Mouse (Mus musculus): ENCODE measurements around the gene C1ql4.
"Not testable (repeated sequence)": the region's sequence is repeated elsewhere in the genome, so short reads cannot be mapped to it uniquely, and the experiment has no call there.

C1ql4 gene

DNA sequence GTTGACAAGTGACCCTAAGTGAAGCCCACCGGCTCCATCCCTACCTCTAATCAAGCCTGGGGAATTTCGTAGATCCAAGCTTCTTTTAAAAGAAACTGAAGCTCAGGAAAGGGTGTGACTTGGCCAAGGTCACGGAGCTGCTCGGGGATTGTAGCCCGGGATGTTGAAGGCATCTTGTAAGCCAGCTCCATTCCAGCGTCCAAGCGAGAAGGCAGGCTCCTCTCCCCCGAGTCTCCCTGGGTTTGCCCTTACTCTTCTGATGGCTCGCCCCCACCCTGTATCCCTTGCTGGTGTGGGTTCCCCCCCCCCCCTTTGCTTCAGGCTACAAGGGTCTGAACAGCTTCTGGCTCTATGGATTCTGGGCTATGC lies 10.9 kb upstream of the C1ql4 start:
- no peak for DNase-seq

DNA sequence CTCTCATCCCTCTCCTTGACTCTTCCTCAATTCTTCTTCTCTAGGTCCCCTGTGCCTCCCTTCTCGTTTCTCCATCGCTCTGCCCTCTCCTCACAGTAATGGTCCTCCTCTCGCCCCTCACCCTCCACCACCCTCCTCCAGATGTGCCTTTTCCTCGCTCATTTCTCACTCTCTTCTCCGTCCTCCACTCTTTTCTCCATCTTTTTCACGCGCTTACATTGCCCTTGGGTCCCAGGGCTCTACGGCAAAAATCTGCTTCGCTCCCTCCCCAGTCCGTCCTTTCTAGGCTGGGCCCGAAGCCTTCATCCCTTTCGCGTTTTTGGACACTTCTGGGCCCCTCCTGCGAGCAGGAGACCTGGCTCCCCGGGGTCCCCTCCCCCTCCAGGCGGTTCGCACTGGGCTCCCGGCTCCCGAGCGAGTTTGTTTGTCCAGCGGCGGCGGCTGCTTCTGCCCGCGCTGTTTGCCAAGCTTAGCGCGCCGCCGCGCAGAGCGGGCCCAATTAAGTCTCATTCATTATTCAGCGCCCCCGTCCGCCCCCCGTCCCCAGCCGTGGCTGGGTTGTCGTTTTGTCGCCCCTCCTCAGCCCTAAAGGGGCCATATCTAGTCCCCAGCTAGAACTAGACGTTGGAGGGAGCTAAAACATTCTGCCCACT lies 10.3 kb upstream of the C1ql4 start:
- DNase-seq, result no peak

DNA sequence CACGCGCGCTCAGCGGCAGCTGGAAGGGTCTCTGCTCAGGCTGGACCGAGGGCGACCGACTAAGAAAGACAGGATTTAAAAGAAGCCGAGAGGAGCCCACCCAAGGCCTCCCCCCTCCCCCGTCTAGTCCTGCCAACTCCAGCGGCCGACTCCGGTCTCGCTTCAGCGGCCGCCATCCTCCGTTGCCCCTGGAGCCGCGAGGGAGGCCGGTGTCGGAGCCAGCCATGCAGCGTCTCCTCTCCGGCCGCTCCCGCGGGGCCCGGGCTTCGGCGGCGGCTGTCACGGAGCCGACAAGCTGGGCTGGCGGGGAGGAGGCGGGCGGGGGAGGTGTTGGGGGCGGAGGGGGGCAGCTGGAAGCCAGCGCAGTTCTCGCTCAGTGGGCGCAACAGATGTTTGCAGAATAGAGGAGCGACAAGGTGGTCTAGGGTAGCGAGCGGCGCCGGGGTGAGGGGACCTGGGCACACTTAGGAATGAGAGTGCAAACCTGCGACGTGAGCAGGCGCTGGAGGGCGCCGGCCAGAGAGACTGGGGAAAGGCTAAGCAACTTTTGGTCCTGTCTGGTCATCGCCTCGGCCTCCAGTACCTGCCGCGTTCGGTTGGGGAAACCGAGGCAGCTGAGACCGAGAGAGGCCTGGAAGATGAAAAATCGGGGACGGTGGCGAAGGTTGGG lies 9.3 kb upstream of the C1ql4 start:
- DNase-seq, result no peak

DNA sequence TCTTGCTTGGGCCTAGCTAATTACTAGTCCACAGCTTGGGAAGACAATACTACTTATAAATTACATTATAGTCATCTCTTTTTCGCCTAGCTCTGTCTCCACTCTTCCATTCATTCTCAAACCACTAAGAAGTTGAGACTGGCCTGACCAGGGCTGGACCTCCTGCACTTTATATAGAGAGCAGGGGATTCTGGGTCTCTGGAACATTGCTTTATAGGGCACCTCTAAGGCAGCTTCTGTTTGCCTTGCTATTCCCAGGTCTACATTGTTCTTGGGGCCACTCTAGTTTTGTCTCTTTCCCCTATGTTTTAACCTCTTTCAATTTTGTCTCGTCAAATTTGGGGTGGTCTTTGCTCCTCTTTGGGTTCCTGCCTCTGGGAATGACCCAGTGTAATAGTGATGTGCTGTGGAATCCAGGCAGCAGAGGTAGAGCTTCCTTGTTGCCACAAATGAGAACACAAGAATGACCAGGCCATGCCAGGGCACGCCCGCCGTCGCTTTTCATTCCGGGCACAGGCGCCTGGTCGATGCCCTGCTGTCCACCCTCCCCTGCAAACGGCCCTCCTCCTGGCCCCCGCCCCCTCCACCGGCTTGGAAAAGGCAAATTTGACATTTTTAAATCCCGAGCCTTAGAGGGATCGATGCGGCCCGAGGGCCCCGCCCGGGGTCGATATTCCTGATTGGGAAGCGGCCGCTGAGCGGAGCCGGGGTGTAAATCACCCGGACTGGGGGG lies 8.6 kb upstream of the C1ql4 start:
- no peak for DNase-seq

DNA sequence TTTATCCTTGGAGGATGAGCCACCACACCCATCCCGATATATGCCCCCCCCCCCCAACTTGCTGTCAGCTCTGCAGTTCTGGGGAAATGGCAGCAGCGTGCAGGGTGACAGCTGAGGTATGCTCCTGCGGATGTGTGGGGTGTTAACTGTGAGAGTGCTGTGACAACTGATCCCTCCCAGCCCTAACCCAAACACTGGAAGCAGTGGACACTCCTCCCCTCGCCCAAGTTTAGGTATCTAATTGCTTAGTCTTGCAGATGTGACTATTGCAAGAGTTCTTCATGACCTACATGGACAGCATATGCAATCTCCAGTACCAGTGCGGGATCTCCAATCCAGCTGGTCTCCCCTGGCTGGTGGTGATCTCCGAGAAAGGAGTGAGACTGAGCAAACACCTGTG lies 7.7 kb upstream of the C1ql4 start:
- no peak for DNase-seq

DNA sequence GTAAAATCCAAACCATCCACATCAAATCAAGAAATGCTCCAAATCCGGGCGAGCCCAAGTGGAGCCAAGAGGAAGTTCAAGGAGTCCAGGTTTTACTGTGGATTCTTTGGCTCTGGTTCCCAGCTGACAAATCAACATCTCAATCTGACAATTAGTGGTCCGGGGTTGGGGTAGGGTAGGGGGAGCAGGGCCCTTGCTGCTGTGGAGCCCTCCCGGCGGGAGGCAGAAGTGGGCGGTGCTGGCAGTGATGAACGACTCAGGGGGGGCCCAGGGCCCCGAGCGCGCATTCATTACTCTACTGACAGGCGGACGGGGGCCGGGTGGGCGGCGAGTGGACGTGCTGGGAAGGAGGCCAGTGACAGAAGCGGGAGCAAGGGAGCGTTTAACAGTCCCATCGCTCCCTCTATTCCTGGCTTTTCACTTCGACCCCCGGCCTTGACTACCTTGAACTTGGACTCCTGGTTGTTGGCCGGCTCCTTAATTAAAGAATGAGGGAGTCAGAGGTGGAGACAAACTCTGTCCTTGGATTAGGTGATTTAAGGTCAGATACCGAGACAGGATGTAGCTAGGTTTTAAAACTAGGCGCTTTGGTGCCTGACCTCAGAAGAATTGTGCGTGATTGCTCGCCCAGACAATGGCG lies 7.1 kb upstream of the C1ql4 start:
- no peak for DNase-seq

DNA sequence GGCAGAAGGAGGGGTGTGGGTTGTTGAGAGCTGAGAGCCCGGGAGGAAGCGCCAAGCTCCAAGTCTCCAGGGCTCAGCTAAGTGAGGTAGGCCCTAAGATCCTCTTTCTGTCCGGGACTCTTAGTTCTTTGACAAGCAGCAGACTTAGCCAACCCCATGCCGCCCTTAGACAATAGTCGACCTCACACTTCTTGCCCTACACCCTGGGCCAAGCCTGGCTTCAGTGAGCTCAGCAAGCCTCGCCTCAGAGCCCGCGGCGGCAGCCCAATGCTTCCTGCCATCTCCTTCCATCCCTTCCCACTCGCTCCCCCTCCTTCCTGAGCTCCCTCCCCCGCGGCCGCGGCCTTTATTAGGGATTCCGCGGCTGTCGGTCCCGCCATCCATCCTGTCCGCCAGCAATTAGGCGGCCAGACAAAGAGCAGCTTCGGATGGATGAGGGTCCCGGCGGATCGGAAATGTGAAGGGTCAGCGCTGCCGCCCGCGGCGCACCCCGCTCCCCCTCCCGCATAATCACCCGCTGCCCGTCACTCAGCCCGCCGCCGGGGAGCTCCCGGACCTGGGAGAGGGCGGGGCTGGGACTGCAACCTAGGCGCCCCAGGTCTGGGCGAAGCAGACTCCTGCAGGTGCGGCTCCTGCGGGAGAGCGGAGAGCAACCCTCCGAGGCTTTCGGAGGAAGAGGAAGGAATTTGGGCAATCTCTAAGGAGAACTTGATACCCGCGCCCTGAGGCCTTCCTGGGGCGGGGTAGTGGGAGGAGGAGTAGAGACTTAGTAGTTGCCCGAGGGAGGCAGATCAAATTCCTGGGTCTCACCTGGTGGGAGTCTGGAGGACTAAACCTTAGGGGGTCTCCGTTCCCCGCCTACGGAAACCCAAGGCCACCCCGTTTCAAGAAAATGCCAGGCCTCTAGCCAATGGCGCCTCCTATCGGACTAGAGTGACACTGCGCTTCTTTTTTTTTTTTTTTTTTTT lies 6.0 kb upstream of the C1ql4 start:
- DNase-seq, result no peak

DNA sequence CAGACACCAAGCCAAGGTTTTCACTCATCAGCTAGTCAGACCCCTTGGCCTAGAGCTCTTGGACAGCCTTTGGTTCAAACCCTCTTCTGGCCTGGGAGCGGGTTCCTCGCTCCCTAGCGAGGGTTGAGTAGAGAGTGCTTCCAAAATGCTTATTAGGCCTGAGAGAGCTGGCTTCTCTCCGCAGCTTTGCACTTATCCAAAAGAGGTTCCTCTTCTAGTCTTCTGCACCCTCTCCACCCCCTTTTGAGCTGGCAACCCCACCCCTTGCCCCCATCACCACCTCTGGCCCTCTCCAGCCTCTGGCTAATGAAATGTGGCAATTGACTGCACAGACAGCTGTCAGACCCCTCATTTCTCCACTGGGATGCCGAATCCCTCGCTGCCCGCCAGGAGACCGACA lies 5.3 kb upstream of the C1ql4 start, which contains the start of gene Dnajc22:
Gene Dnajc22, plus strand, starts transcription at position 301 of the 400 bp plus-strand sequence.
- DNase-seq, result no peak

DNA sequence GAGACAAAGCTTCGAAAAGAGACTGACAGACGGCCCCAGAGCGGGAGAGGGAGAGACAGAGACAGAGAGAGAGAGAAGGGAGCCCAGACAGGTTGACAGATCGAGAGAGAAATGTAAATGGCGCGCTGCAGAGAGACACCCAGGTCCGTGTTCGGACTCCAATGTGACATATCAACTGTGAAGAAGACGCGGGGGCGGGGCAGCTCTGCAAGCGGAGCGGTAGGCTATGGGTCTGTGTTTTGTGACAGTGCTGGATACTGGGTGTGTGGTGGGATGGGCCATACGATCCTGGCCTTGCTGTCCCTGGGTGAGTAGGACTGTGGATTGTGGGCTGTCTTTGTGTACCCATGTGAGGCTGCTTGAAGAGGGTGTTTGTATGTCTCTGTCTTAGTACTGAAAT lies 1.5 kb upstream of the C1ql4 start:
- DNase-seq, result no peak

DNA sequence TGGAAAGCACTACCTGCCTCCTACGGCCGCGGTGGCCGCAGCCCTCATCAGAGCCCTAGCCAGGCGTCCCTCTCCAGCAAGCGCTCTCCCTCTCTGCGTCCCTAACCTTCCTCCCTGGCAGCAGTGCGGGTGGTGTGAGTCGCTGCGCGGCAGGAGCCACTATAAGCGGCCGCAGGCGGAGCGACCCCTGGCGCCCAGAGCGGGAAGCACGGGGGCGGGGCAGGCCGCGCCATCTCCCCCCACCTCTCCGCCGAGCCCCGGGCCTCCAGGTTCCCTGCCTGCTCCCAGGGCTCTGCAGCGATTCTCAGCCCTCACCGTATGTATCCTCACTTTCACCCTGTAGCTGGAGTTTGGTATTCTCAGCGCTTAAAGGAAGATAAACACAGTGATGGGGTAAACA lies 675 bp upstream of the C1ql4 start:
- peak; percentile 76 to 79 for DNase-seq

DNA sequence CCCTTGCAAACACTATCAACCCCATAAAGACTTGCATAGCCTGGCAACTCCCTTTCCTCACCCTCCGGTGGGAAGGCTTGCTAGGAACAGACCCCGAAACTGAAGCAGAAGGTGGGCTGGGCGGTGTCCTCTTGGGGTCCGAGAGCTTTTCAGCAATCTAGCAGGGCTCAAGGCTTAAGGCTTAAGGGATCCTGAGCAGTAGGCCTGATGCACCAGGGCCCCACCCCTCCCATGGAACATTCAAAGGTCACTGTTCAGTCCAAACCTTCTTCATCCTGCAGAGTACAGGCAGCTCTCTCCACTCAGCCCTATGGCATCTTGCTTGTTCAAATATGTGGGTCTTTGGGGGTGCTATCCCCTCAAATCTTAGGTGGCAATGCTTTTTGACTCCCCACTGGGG lies 1.6 kb downstream of the C1ql4 start:
- no peak for DNase-seq

DNA sequence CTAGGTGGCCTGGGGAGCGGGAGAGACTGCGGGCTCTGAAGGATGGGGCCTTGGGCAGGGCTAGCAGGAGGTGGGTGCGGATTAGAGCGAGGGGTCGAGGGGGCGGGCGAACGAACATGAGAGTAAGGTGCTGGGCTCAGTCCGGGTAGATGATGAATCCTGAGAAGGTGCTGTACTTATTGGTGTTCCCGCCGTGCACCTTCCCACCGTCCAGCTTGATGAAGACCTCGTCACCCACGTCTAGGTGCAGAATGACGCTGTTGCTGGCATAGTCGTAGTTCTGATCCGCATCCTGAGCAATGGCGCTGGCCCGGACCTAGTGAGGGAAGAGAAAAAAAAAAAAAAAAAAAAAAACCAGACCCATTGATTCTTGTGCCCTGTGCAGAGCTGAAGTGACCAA lies 3.0 kb downstream of the C1ql4 start:
- DNase-seq, result no peak

DNA sequence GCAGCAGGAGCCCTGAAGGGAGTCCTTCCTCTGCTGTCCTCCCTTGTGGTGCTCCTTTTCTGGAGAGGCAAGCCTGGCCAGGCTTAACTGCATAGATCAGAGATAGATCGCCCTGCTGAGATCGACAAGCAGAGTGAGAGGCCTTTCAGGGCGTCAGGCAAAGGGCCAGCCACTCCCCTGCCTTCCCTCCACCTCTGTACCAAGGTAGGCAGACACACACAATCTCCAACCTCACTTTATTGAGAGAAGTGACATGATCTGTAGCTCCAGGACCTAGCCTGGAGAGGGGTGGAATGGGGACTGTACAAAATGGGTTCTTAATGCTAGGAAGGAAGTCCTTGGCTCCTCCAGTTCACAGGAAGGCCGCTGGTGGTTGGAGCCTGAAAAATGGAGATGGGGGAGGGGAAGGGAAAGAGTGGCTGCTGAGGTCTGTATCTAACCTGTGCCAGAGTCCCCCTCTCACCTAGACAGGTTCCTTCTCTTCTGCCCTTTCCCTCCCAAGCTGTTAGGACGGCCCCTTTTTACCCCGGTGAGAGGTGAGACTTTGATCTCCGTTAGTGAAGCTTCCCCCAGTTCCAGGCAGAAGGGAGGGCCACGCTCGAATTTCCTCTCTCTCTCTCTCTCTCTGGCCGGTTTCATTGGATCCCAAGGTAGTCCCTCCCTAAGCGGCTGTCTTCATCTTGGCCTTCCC lies 3.6 kb downstream of the C1ql4 start:
- DNase-seq, result no peak

DNA sequence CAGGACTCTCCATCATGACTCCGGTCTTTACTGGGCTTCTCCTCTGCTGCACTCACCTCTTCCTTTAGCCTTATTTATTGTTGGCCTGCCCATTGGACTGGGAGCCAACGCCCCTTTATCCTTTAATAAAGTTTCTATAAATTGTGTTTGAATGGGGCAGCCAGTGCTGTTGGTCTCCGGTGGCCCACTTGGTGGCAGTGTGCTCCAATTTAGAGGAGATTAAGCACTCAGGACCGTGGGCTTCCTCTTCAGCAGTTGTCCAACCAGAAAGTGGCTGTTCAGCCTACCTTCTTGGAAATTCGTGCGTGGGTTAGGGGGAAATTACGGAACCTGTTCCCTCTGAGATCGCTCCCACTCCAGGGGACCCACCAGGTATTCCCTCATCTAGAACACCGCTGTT lies 4.4 kb downstream of the C1ql4 start:
- DNase-seq, result peak in 1 of 2 experiments; percentile 21

DNA sequence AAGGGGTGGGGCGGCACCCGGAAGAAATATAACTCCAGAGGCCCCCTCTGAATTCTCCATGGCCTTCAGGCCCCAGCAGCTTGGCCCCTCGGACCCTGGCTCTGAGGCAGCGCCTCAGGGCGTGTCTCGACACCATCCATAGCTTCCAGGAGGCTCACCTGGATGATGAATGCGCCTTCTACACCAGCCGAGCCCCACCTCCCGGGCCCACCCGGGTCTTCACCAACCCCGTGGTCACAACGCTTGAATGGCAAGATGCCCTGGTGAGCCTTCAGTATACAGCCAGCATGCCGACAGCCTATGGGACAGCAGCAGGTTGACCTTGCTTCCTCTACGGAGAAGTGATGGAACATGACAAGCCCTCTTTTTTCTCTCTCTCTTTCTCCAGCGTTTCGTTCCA lies 4.8 kb downstream of the C1ql4 start:
- DNase-seq, result no peak

DNA sequence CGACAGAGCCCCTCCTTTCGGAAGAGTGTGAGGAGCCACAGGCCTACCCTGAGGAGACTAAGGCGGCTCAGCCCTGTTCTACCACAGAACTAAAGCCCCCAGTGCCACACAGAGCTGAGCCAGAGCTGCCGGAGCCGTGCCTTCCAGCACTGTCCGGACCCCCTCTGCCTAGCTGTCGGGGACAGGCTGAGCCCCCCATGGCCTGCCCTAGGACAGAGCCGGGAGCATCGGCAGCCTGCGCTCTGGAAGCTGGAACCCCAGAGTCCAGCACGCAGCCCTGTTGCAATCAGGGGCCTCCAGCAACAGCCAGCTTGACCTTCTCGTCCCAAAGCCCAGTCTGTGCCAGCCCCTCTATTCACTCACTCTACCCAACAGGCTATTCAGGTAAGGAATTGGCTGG lies 5.3 kb downstream of the C1ql4 start:
- DNase-seq, result no peak

DNA sequence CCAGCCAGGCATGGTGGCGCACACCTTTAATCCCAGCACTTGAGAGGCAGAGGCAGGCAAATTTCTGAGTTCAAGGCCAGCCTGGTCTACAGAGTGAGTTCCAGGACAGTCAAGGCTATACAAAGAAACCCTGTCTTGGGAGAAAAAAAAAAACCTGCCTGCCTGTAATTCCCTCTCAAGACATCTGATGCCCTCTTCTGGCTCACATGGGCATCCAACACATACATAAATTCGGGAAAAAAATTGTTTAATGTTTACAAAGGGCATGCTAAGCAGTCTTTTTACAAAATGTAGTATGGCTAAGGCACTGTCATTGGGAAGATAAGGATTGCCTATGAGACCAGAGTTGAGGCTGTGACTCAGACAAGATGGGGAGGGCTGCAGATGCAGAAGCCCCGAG lies 7.8 kb downstream of the C1ql4 start:
- DNase-seq, result no peak

DNA sequence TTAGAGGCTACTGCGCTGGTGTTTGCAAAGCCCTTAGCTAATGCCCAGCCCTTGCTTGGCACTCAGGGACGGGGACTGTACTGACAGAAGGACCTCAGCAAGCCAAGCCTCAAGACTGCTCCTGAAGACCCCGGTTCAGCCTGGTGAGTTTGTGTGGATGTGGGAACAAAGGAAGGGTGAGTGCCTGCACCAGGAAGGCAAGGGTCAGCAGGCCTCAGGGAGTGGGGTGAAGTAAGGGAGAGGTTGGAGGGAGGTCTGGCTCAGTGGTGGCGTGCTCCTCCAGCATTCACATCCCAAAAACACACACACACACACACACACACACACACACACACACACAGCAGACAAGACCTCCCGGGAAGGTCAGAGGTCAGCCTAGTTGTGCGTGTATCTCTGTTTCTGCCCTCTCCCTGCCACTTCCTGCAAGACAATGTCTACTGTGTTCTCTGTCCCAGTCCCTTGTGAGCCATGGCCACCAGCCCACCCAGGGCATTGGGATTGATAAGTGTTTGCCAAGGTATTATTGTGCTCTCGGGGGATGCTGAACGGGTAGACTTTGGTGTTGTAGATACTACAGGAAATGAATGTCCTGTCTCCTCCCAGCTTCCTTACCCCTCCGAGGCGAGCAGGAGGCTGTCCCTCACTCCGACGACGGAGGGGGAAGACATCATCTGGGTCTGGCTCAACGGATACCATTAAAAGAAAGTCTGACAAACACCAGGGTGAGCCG lies 9.3 kb downstream of the C1ql4 start:
- no peak for DNase-seq

DNA sequence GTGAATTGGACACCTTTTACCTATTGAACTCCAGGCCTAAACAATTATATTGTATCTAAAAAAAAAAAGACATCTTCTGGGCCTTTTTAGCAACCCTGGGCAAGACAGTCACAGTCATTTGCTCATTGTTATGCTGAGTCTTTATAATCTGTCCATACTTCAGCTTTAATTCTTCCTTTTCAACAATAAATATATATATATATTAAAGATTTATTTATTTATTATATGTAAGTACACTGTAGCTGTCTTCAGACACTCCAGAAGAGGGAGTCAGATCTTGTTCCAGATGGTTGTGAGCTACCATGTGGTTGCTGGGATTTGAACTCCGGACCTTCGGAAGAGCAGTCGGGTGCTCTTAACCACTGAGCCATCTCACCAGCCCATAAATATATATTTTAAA lies 11.6 kb downstream of the C1ql4 start:
- DNase-seq, result not testable (repeated sequence)

DNA sequence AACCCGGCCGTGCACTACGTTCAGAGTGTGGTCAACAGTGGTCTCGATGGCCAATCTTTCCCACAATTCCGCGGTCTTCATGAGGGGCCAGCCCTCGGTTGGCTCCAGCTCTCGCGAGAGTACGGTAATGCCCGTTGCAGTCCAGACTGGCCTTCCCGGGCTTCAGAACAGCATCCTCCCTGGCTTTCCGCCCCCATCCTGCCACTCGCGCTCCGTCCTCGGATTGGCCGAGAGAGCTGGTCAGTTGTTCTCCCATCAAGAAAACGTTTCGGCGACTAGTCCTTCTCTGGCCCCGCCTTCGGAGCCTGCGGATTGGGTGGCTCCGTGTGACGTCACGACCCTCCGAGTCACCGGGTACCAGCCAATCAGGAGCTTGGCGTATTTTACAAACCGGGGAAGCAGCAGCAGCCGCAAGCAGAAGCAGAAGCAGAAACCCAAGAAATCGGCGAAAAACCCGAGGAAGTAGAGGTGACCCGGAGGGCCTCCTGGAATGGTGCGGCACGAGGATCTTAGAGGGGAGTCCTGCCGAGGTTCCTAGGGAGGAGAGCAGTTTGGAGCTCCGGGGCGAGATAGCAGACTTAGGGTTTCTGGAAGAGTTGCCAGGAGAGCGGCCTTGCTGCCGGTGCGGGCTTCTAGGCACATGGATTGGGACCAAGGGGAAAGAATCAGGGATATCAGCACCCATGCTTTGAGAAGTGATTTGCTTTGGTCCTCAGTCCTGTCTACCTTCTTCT lies 12.8 kb downstream of the C1ql4 start:
- peak; percentile 94 to 96 for DNase-seq

All from thymus, postnatal 36 days (tissue).